Mouse (Mus musculus) small intestine, adult 2 months (tissue): ENCODE data around the gene Anapc2.

ENCODE experiments used
- CTCF ChIP-seq: fragments of 200-500 bp; IDR thresholded peaks from 2 replicates; pipeline ENCODE4 v1.5.1; 2012; ENCODE audit warnings: low read depth, mild to moderate bottlenecking, control low read depth, inconsistent platforms, low read length, moderate library complexity, mixed read lengths; ENCODE audit not compliant: insufficient replicate concordance, insufficient read length; ENCODE audit errors: extremely low read depth
- POLR2A ChIP-seq: fragments of 200-500 bp; IDR thresholded peaks from 2 replicates; pipeline ENCODE4 v1.6.1; 2012; ENCODE audit warnings: low read depth, mild to moderate bottlenecking, control low read depth, inconsistent platforms, low read length, moderate library complexity

DNA sequence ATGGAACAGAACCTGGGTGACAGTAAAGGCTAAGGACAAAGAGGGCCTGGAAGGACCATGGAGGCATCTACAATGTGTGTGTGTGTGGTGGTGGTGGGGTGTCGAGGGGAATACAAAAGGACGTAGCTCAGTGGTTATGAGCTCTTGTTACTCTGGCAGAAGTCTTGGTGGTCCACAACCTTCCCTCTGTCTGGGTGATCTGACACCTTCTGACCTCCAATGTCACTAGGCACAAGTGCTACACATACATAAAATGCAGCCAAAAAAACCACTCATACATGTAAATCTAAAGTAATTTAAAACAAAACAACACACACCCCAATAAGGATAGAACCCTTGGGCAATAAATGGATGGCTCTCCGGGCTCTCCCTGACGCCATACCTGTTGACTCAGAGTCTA is 44.9 kb upstream of the Anapc2 start:
- no peak for TF ChIP-seq CTCF
- TF ChIP-seq POLR2A, result no peak
